30 mouse cellular contexts compared by ENCODE assay signal in genomic region chr5:29665391-29665790, GRCm38 (mm10).
"Had no signal": no experiment of that assay in that cellular context is flagged by ENCODE, and none has a peak within 500 bp of the region (broad histone marks: within the 10 kb centered on the region; RNA-seq: fewer than 3 reads in every experiment).

No protein-coding gene starts in this region.

- ATAC-seq: liver, embryonic 12.5 days; liver, postnatal 0 days; lung, postnatal 0 days; midbrain, embryonic 13.5 days; midbrain, embryonic 15.5 days; midbrain, embryonic 16.5 days had no signal

- H3K4me3 ChIP-seq: limb, embryonic 10.5 days; limb, embryonic 12.5 days; limb, embryonic 13.5 days; limb, embryonic 15.5 days; liver, embryonic 12.5 days; liver, embryonic 13.5 days; liver, embryonic 15.5 days; lung, embryonic 15.5 days; megakaryocyte, embryonic 14.5 days; midbrain, embryonic 10.5 days; midbrain, embryonic 12.5 days; midbrain, embryonic 13.5 days; midbrain, embryonic 15.5 days; myocyte; neural tube, embryonic 12.5 days had no signal

- H3K9ac ChIP-seq: limb, embryonic 12.5 days; limb, embryonic 13.5 days; limb, embryonic 15.5 days; liver, embryonic 12.5 days; liver, embryonic 13.5 days; liver, embryonic 14.5 days; liver, embryonic 15.5 days; liver, postnatal 0 days; lung, embryonic 14.5 days; lung, embryonic 15.5 days; midbrain, embryonic 12.5 days; midbrain, embryonic 13.5 days; midbrain, embryonic 15.5 days; neural tube, embryonic 12.5 days had no signal

- H3K27ac ChIP-seq: limb, embryonic 10.5 days; limb, embryonic 12.5 days; limb, embryonic 13.5 days; limb, embryonic 15.5 days; liver, embryonic 12.5 days; liver, embryonic 13.5 days; liver, embryonic 14.5 days; liver, embryonic 15.5 days; lung, embryonic 15.5 days; macrophage; midbrain, embryonic 10.5 days; midbrain, embryonic 12.5 days; midbrain, embryonic 13.5 days; midbrain, embryonic 15.5 days; neural tube, embryonic 12.5 days had no signal

- H3K4me2 ChIP-seq: limb, embryonic 12.5 days; limb, embryonic 13.5 days; limb, embryonic 15.5 days; liver, embryonic 11.5 days; liver, embryonic 12.5 days; liver, embryonic 13.5 days; liver, embryonic 15.5 days; lung, embryonic 14.5 days; lung, embryonic 15.5 days; midbrain, embryonic 12.5 days; midbrain, embryonic 13.5 days; midbrain, embryonic 15.5 days; neural tube, embryonic 12.5 days had no signal

- H3K27me3 ChIP-seq: limb, embryonic 12.5 days; limb, embryonic 13.5 days; limb, embryonic 15.5 days; liver, embryonic 12.5 days; liver, embryonic 13.5 days; liver, embryonic 15.5 days; lung, embryonic 15.5 days; megakaryocyte, embryonic 14.5 days; midbrain, embryonic 12.5 days; midbrain, embryonic 13.5 days; midbrain, embryonic 15.5 days; neural tube, embryonic 12.5 days had no signal

- H3K9me3 ChIP-seq: limb, embryonic 10.5 days; limb, embryonic 12.5 days; limb, embryonic 13.5 days; limb, embryonic 15.5 days; liver, embryonic 12.5 days; liver, embryonic 13.5 days; liver, embryonic 15.5 days; lung, embryonic 15.5 days; megakaryocyte, embryonic 14.5 days; midbrain, embryonic 10.5 days; midbrain, embryonic 12.5 days; midbrain, embryonic 13.5 days; midbrain, embryonic 15.5 days; neural tube, embryonic 12.5 days had no signal

- H3K4me1 ChIP-seq: limb, embryonic 10.5 days; limb, embryonic 12.5 days; limb, embryonic 13.5 days; limb, embryonic 15.5 days; liver, embryonic 12.5 days; liver, embryonic 13.5 days; liver, embryonic 15.5 days; lung, embryonic 15.5 days; midbrain, embryonic 10.5 days; midbrain, embryonic 12.5 days; midbrain, embryonic 13.5 days; midbrain, embryonic 15.5 days; neural tube, embryonic 12.5 days had no signal

- DNase-seq: left cerebral cortex, postnatal 4 days; liver; liver, embryonic 13.5 days; liver, postnatal 0 days; lung, adult 18-20 months; lung, adult 2 months; lung, embryonic 14.5 days; lung, postnatal 10 days; lung, postnatal 14 days; lung, postnatal 36 days; lung, postnatal 4 days had no signal
